Mouse (Mus musculus): ENCODE data around the gene Pde4c. TPM values are rescaled to one million over a fixed set of nuclear protein-coding genes. Genes with fewer than 3 reads are reported as not detected.
A peak's percentile ranks its signal among the peaks of the same experiment; 100 is the strongest.

Pde4c gene
- polyA plus RNA-seq, 1 experiment from 2014 or later = 0.09 TPM

DNA sequence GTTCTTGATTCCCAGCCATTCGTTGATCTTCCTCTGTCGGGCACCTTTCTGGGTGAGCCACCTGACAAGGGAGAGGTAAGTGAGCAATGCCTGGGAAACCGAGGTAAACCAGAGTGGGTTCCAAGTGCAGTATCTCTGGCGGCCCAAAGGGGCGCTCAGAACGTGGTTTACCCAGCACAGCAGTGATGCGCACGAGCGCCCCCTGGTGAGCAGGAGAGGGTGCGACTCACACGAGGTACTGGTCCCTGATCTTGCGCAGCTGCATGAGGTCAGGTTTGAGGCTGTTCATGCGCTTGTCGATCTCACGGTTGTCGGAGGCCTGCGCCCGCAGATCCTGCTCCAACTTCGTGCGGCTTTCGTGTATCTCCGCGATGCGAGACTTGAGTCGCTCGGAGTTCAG lies 45.8 kb downstream of the Pde4c start:
- Histone ChIP-seq H3K4me2 (replicated peaks; ENCODE audit: low read depth, low read length) (no peak overlapping the region), H3K4me1 (replicated peaks; ENCODE audit: control insufficient read depth, insufficient read depth, low read length) (peaks cover 8% of the 10 kb centered on the region), H3K36me3 (ENCODE audit: control insufficient read depth, insufficient read depth, low read length) (peaks cover 7% of the 10 kb centered on the region; the same call in 1 of the 2 replicates), H3K4me3 (ENCODE audit: low read depth, low read length) (no peak overlapping the region), H3K27ac (ENCODE audit: low read depth, low read length) (no peak overlapping the region), H3K27me3 (ENCODE audit: control insufficient read depth, insufficient read depth, low read length) (no peaks in the 10 kb centered on the region), H3K9me3 (ENCODE audit: control insufficient read depth, low read length) (no peaks in the 10 kb centered on the region), H3K9ac (ENCODE audit: low read depth, low read length) (no peak overlapping the region)
- peak; percentile 66 for ATAC-seq (ENCODE audit: low FRiP score)
- WGBS = 6% methylated on average over 26 of the region's 26 CpGs
- peak; percentile 98 for DNase-seq (ENCODE audit: low spot score)

GRCm38 (mm10) chr8:70769858-70770257 lies 46.3 kb downstream of the Pde4c start:
- no peak overlapping the region; the same call in 1 of the 2 replicates for H3K9ac ChIP-seq (ENCODE audit: low read depth, low read length)
- no peaks in the 10 kb centered on the region for H3K9me3 ChIP-seq (ENCODE audit: control insufficient read depth, low read length)
- H3K36me3 ChIP-seq (ENCODE audit: control insufficient read depth, insufficient read depth, low read length) = peaks cover 7% of the 10 kb centered on the region; the same call in 1 of the 2 replicates
- 67% methylated on average over 12 of the region's 12 CpGs for WGBS
- H3K4me3 ChIP-seq (ENCODE audit: low read depth, low read length) = no peak overlapping the region
- no peaks in the 10 kb centered on the region for H3K27me3 ChIP-seq (ENCODE audit: control insufficient read depth, insufficient read depth, low read length)
- H3K27ac ChIP-seq (ENCODE audit: low read depth, low read length) = no peak overlapping the region
- no peak for DNase-seq (ENCODE audit: low spot score)
- ATAC-seq (ENCODE audit: low FRiP score) = no peak
- H3K4me1 ChIP-seq (replicated peaks; ENCODE audit: control insufficient read depth, insufficient read depth, low read length) = peaks cover 9% of the 10 kb centered on the region
- no peak overlapping the region for H3K4me2 ChIP-seq (replicated peaks; ENCODE audit: low read depth, low read length)

- Histone ChIP-seq H3K4me1 (replicated peaks; ENCODE audit: control insufficient read depth, insufficient read depth, low read length) (peaks cover 12% of the 10 kb centered on the region), H3K27me3 (ENCODE audit: control insufficient read depth, insufficient read depth, low read length) (no peaks in the 10 kb centered on the region; the same call in 1 of the 2 replicates), H3K4me3 (ENCODE audit: low read depth, low read length) (no peak overlapping the region), H3K4me2 (replicated peaks; ENCODE audit: low read depth, low read length) (no peak overlapping the region), H3K36me3 (ENCODE audit: control insufficient read depth, insufficient read depth, low read length) (peaks cover 7% of the 10 kb centered on the region; the same call in 1 of the 2 replicates), H3K27ac (ENCODE audit: low read depth, low read length) (no peak overlapping the region), H3K9ac (ENCODE audit: low read depth, low read length) (no peak overlapping the region), H3K9me3 (ENCODE audit: control insufficient read depth, low read length) (no peaks in the 10 kb centered on the region)
- ATAC-seq (ENCODE audit: low FRiP score) (no peak), DNase-seq (ENCODE audit: low spot score) (no peak)
- WGBS = 97% methylated on average over 13 of the region's 13 CpGs
These were observed 47.2 kb downstream of the Pde4c start for GRCm38 (mm10) chr8:70770748-70771147.

DNA sequence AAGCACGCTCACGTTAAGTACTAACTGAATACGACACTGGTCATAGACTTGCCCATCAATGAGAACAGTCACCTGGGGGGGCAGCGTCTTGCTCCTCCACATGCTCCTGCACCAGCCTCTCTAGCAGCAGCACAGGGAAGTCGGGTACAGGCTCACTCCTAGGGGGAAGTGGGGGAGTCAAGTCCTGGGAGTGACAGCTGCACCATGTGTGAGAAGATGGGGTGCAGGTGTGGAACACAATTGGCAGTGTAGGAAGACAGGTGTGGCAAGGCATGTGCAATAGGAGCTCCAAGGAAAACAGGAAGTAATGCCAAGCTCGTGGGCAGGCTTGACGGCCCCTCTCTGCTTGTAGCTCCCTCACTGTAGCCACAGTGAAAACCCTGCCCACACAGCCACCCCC lies 47.7 kb downstream of the Pde4c start:
- H3K36me3 ChIP-seq (ENCODE audit: control insufficient read depth, insufficient read depth, low read length) = peaks cover 7% of the 10 kb centered on the region; the same call in 1 of the 2 replicates
- 86% methylated on average over 7 of the region's 7 CpGs for WGBS

DNA sequence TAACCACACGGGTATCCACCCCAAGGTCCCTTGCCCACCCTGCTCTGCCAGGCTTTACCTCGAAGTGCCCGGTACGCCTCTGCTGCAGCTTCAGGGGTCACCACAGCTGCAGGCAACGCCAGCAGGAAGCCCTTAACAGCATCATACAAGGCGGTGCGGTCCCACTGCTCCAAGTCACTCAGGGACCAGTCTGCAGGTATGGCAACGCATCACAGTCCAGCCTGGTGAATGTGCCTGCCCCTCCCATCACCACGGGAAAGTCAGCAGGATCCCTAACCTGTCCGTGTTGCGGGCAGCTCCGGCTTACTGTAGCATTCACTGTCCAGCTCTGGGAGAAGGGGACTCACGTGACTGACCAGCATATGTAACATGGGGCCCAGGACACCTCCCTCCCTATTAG lies 48.6 kb downstream of the Pde4c start:
- no peak overlapping the region for H3K27ac ChIP-seq (ENCODE audit: low read depth, low read length)
- H3K4me3 ChIP-seq (ENCODE audit: low read depth, low read length) = no peak overlapping the region
- peaks cover 7% of the 10 kb centered on the region; the same call in 1 of the 2 replicates for H3K36me3 ChIP-seq (ENCODE audit: control insufficient read depth, insufficient read depth, low read length)
- H3K9ac ChIP-seq (ENCODE audit: low read depth, low read length) = no peak overlapping the region
- peaks cover 7% of the 10 kb centered on the region for H3K4me1 ChIP-seq (replicated peaks; ENCODE audit: control insufficient read depth, insufficient read depth, low read length)
- no peak overlapping the region for H3K4me2 ChIP-seq (replicated peaks; ENCODE audit: low read depth, low read length)
- no peak for ATAC-seq (ENCODE audit: low FRiP score)
- H3K9me3 ChIP-seq (ENCODE audit: control insufficient read depth, low read length) = no peaks in the 10 kb centered on the region
- no peak for DNase-seq (ENCODE audit: low spot score)
- H3K27me3 ChIP-seq (ENCODE audit: control insufficient read depth, insufficient read depth, low read length) = no peaks in the 10 kb centered on the region; the same call in 1 of the 2 replicates
- WGBS = 94% methylated on average over 13 of the region's 13 CpGs

More for the DNA sequence above, 47.7 kb downstream of the Pde4c start:
- H3K4me3 ChIP-seq (ENCODE audit: low read depth, low read length) = no peak overlapping the region
- ATAC-seq (ENCODE audit: low FRiP score) (no peak), DNase-seq (ENCODE audit: low spot score) (no peak)
- H3K27me3 ChIP-seq (ENCODE audit: control insufficient read depth, insufficient read depth, low read length) = no peaks in the 10 kb centered on the region; the same call in 1 of the 2 replicates
- peaks cover 9% of the 10 kb centered on the region for H3K4me1 ChIP-seq (replicated peaks; ENCODE audit: control insufficient read depth, insufficient read depth, low read length)
- H3K4me2 ChIP-seq (replicated peaks; ENCODE audit: low read depth, low read length) = no peak overlapping the region
- H3K27ac ChIP-seq (ENCODE audit: low read depth, low read length) = no peak overlapping the region
- no peaks in the 10 kb centered on the region for H3K9me3 ChIP-seq (ENCODE audit: control insufficient read depth, low read length)
- H3K9ac ChIP-seq (ENCODE audit: low read depth, low read length) = no peak overlapping the region

GRCm38 (mm10) chr8:70772890-70773289 lies 49.4 kb downstream of the Pde4c start:
- ATAC-seq (ENCODE audit: low FRiP score) (no peak), DNase-seq (ENCODE audit: low spot score) (no peak)
- no peak overlapping the region for H3K27ac ChIP-seq (ENCODE audit: low read depth, low read length)
- no peaks in the 10 kb centered on the region; the same call in 1 of the 2 replicates for H3K27me3 ChIP-seq (ENCODE audit: control insufficient read depth, insufficient read depth, low read length)
- H3K4me2 ChIP-seq (replicated peaks; ENCODE audit: low read depth, low read length) = no peak overlapping the region
- no peak overlapping the region for H3K9ac ChIP-seq (ENCODE audit: low read depth, low read length)
- H3K4me3 ChIP-seq (ENCODE audit: low read depth, low read length) = no peak overlapping the region
- no peaks in the 10 kb centered on the region for H3K9me3 ChIP-seq (ENCODE audit: control insufficient read depth, low read length)
- H3K36me3 ChIP-seq (ENCODE audit: control insufficient read depth, insufficient read depth, low read length) = peaks cover 7% of the 10 kb centered on the region; the same call in 1 of the 2 replicates
- 88% methylated on average over 9 of the region's 9 CpGs for WGBS
- H3K4me1 ChIP-seq (replicated peaks; ENCODE audit: control insufficient read depth, insufficient read depth, low read length) = peaks cover 7% of the 10 kb centered on the region

GRCm38 (mm10) chr8:70773410-70773809 lies 49.9 kb downstream of the Pde4c start:
- no peak for ATAC-seq (ENCODE audit: low FRiP score)
- Histone ChIP-seq H3K4me2 (replicated peaks; ENCODE audit: low read depth, low read length) (no peak overlapping the region), H3K9ac (ENCODE audit: low read depth, low read length) (no peak overlapping the region; the same call in 1 of the 2 replicates), H3K4me1 (replicated peaks; ENCODE audit: control insufficient read depth, insufficient read depth, low read length) (peaks cover 7% of the 10 kb centered on the region), H3K9me3 (ENCODE audit: control insufficient read depth, low read length) (no peaks in the 10 kb centered on the region), H3K36me3 (ENCODE audit: control insufficient read depth, insufficient read depth, low read length) (peaks cover 7% of the 10 kb centered on the region; the same call in 1 of the 2 replicates), H3K4me3 (ENCODE audit: low read depth, low read length) (no peak overlapping the region), H3K27ac (ENCODE audit: low read depth, low read length) (0 out of 2 replicates have a peak overlapping the region, but pooled peaks have one; percentile 9), H3K27me3 (ENCODE audit: control insufficient read depth, insufficient read depth, low read length) (no peaks in the 10 kb centered on the region; the same call in 1 of the 2 replicates)
- no peak for DNase-seq (ENCODE audit: low spot score)
- WGBS = 85% methylated on average over 5 of the region's 5 CpGs

DNA sequence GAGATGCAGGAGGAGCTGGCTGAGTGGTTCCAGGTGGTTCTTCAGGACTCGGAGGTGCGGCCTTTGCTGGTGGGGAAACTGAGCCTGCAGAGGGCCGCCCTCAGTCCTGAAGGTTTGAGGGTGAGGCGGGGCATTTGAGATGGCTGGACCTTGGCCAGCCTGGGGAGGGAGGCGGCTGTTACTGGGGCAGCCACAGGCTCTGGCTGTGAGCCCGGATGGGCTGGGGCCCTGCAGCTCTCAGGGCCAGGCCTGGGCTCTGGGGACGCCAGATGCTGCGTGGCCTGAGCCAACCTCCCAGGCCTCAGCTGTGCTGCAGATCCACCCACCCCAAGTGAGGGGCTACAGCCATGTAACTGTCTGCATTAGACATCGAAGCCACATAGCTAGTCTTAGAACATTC lies 50.3 kb downstream of the Pde4c start:
- Histone ChIP-seq H3K9ac (ENCODE audit: low read depth, low read length) (peak overlapping the region; percentile 9; the same call in 1 of the 2 replicates), H3K4me1 (replicated peaks; ENCODE audit: control insufficient read depth, insufficient read depth, low read length) (peaks cover 7% of the 10 kb centered on the region), H3K4me2 (replicated peaks; ENCODE audit: low read depth, low read length) (no peak overlapping the region), H3K27ac (ENCODE audit: low read depth, low read length) (no peak overlapping the region), H3K27me3 (ENCODE audit: control insufficient read depth, insufficient read depth, low read length) (no peaks in the 10 kb centered on the region; the same call in 1 of the 2 replicates), H3K36me3 (ENCODE audit: control insufficient read depth, insufficient read depth, low read length) (peaks cover 7% of the 10 kb centered on the region; the same call in 1 of the 2 replicates), H3K4me3 (ENCODE audit: low read depth, low read length) (no peak overlapping the region), H3K9me3 (ENCODE audit: control insufficient read depth, low read length) (no peaks in the 10 kb centered on the region)
- WGBS = 88% methylated on average over 9 of the region's 9 CpGs
- no peak for DNase-seq (ENCODE audit: low spot score)
- ATAC-seq (ENCODE audit: low FRiP score) = no peak

GRCm38 (mm10) chr8:70774740-70775139 lies 51.2 kb downstream of the Pde4c start:
- H3K4me3 ChIP-seq (ENCODE audit: low read depth, low read length) = peak overlapping the region; percentile 6; the same call in 1 of the 2 replicates
- H3K27ac ChIP-seq (ENCODE audit: low read depth, low read length) = no peak overlapping the region

More at GRCm38 (mm10) chr8:70774740-70775139, 51.2 kb downstream of the Pde4c start:
- Histone ChIP-seq H3K9me3 (ENCODE audit: control insufficient read depth, low read length) (no peaks in the 10 kb centered on the region), H3K4me2 (replicated peaks; ENCODE audit: low read depth, low read length) (no peak overlapping the region), H3K27me3 (ENCODE audit: control insufficient read depth, insufficient read depth, low read length) (no peaks in the 10 kb centered on the region; the same call in 1 of the 2 replicates), H3K4me1 (replicated peaks; ENCODE audit: control insufficient read depth, insufficient read depth, low read length) (peaks cover 7% of the 10 kb centered on the region), H3K36me3 (ENCODE audit: control insufficient read depth, insufficient read depth, low read length) (peaks cover 12% of the 10 kb centered on the region; the same call in 1 of the 2 replicates), H3K9ac (ENCODE audit: low read depth, low read length) (no peak overlapping the region; the same call in 1 of the 2 replicates)
- no peak for DNase-seq (ENCODE audit: low spot score)
- 95% methylated on average over 18 of the region's 18 CpGs for WGBS
- no peak for ATAC-seq (ENCODE audit: low FRiP score)
